Mouse (Mus musculus) cortical plate, adult 2 months (tissue): ENCODE data around the gene Ercc8.

Experiments
- CTCF ChIP-seq: fragments of 200-500 bp; IDR thresholded peaks from 2 replicates; pipeline ENCODE4 v1.5.1; 2011; ENCODE audit warnings: mild to moderate bottlenecking, control low read depth, low read length; ENCODE audit not compliant: insufficient read depth; ENCODE audit errors: extremely low read depth
- POLR2A ChIP-seq: fragments of 200-500 bp; IDR thresholded peaks from 2 replicates; pipeline ENCODE4 v1.6.1; 2011; ENCODE audit warnings: mild to moderate bottlenecking, low read length, control low read depth; ENCODE audit not compliant: insufficient read depth; ENCODE audit errors: extremely low read depth

- TF ChIP-seq CTCF (no peak), POLR2A (no peak)
These were observed 46.3 kb downstream of the Ercc8 start for GRCm38 (mm10) chr13:108204857-108205256.
